Mouse (Mus musculus) layer of hippocampus, adult 2 months (tissue): ENCODE measurements at regions not wholly inside any gene's neighbourhood (a gene's known extent, or its start where the extent isn't known, plus 50 kb on each side); places are given as distances from the start of the nearest gene placed in this dataset.

Source experiments
- DNase-seq, 2 experiments: peaks; one replicate each; pipeline ENCODE4 v3.0.0; 2022; ENCODE audit warnings: low spot score in 2 of 2
- H3K27ac ChIP-seq: fragments of 200-600 bp; 2 replicates; pipeline ENCODE4 v1.8.1; 2022
- H3K4me3 ChIP-seq: fragments of 200-600 bp; 2 replicates; pipeline ENCODE4 v1.8.1; 2022; ENCODE audit warnings: mild to moderate bottlenecking
- CTCF ChIP-seq: fragments of 200-600 bp; conservative IDR thresholded peaks from 2 replicates; pipeline ENCODE4 v1.8.1; 2022; ENCODE audit warnings: antibody characterized with exemption, mild to moderate bottlenecking, moderate library complexity

GRCm38 (mm10) chr15:88418881-88419280 lies 181.2 kb upstream of the Zdhhc25 start:
- no peak for DNase-seq
- no peak for TF ChIP-seq CTCF
- Histone ChIP-seq H3K4me3 (no peak overlapping the region), H3K27ac (no peak overlapping the region)

- Histone ChIP-seq H3K4me3 (no peak overlapping the region), H3K27ac (no peak overlapping the region)
- no peak for DNase-seq
- no peak for TF ChIP-seq CTCF
These were observed 171.7 kb upstream of the Zdhhc25 start for GRCm38 (mm10) chr15:88428441-88428840.

GRCm38 (mm10) chr15:88430941-88431340 lies 169.2 kb upstream of the Zdhhc25 start:
- Histone ChIP-seq H3K27ac (no peak overlapping the region), H3K4me3 (no peak overlapping the region)
- TF ChIP-seq CTCF, result no peak
- DNase-seq, result no peak

GRCm38 (mm10) chr15:88448272-88448671 lies 151.8 kb upstream of the Zdhhc25 start:
- TF ChIP-seq CTCF, result no peak
- Histone ChIP-seq H3K27ac (no peak overlapping the region), H3K4me3 (no peak overlapping the region)
- no peak for DNase-seq

GRCm38 (mm10) chr15:88451241-88451640 lies 148.9 kb upstream of the Zdhhc25 start:
- DNase-seq, result no peak
- no peak for TF ChIP-seq CTCF

GRCm38 (mm10) chr15:88468107-88468506 lies 132.0 kb upstream of the Zdhhc25 start:
- no peak for TF ChIP-seq CTCF
- peak; percentile 58 to 59 for DNase-seq
- Histone ChIP-seq H3K4me3 (no peak overlapping the region), H3K27ac (0 out of 2 replicates have a peak overlapping the region, but pooled peaks have one; percentile 24)

More at GRCm38 (mm10) chr15:88451241-88451640, 148.9 kb upstream of the Zdhhc25 start:
- Histone ChIP-seq H3K27ac (no peak overlapping the region), H3K4me3 (no peak overlapping the region)

- peak; percentile 71 to 73 for DNase-seq
- Histone ChIP-seq H3K27ac (no peak overlapping the region), H3K4me3 (no peak overlapping the region)
- peak; percentile 94 for TF ChIP-seq CTCF
These were observed 131.3 kb upstream of the Zdhhc25 start for GRCm38 (mm10) chr15:88468810-88469209.

- no peak overlapping the region for H3K4me3 ChIP-seq
- no peak for DNase-seq
- no peak for TF ChIP-seq CTCF
- no peak overlapping the region for H3K27ac ChIP-seq
These were observed 130.3 kb upstream of the Zdhhc25 start for GRCm38 (mm10) chr15:88469508-88470455.

- H3K27ac ChIP-seq, result no peak overlapping the region
- no peak for TF ChIP-seq CTCF
- no peak overlapping the region for H3K4me3 ChIP-seq
- no peak for DNase-seq
These were observed 127.6 kb upstream of the Zdhhc25 start for GRCm38 (mm10) chr15:88472351-88473100.

GRCm38 (mm10) chr15:88473221-88473620 lies 126.9 kb upstream of the Zdhhc25 start:
- Histone ChIP-seq H3K4me3 (no peak overlapping the region), H3K27ac (no peak overlapping the region)
- DNase-seq, result no peak
- TF ChIP-seq CTCF, result no peak

GRCm38 (mm10) chr15:88483471-88483870 lies 116.6 kb upstream of the Zdhhc25 start:
- DNase-seq, result no peak
- TF ChIP-seq CTCF, result no peak
- Histone ChIP-seq H3K27ac (no peak overlapping the region), H3K4me3 (no peak overlapping the region)

- no peak overlapping the region for H3K4me3 ChIP-seq
- no peak for DNase-seq
- TF ChIP-seq CTCF, result no peak
- no peak overlapping the region for H3K27ac ChIP-seq
These were observed 110.4 kb upstream of the Zdhhc25 start for GRCm38 (mm10) chr15:88489715-88490114.

GRCm38 (mm10) chr15:88490316-88491090 lies 109.6 kb upstream of the Zdhhc25 start:
- DNase-seq, result no peak
- Histone ChIP-seq H3K4me3 (no peak overlapping the region), H3K27ac (no peak overlapping the region)
- no peak for TF ChIP-seq CTCF
